Mouse (Mus musculus) left cerebral cortex, postnatal 10 days (tissue): ENCODE results near the gene Lmod3. TPM values are rescaled to one million over a fixed set of nuclear protein-coding genes. Genes with fewer than 3 reads are reported as not detected.

ENCODE experiments used
- DNase-seq, 2 experiments: peaks; one replicate each; pipeline ENCODE4 v3.0.0; 2021 to 2022; ENCODE audit warnings: low spot score in 2 of 2, mixed read lengths in 1 of 2; ENCODE audit errors: extremely low spot score in 1 of 2
- intact Hi-C: fragments of 180-260 bp; cut with DNase I; formaldehyde crosslinking; loops from one replicate; pipeline ENCODE4 v1.15.1; 2025
- total RNA-seq, 2 experiments: library from RNA; stranded (reverse); gene quantifications; 2 replicates each; pipeline ENCODE4 v1.2.3; 2021

Lmod3 gene
- total RNA-seq, 2 experiments from 2014 or later, result 0.87 to 0.94 TPM

- DNase-seq, result no peak
- intact Hi-C loops, result no loop called here
Measured at GRCm38 (mm10) chr6:97208406-97208805, 44.2 kb downstream of the Lmod3 start.

- no peak for DNase-seq
- intact Hi-C loops, result no loop called here
Measured at GRCm38 (mm10) chr6:97207085-97207484, 45.5 kb downstream of the Lmod3 start.

GRCm38 (mm10) chr6:97205439-97205885 is 47.1 kb downstream of the Lmod3 start, which contains the start of gene Uba3:
Gene Uba3, minus strand, starts transcription at chr6:97205647.
- peak; percentile 98 to 100 for DNase-seq
- intact Hi-C loops, result no loop called here

- DNase-seq, result peak in 1 of 2 experiments; percentile 58
- intact Hi-C loops, result no loop called here
Measured at GRCm38 (mm10) chr6:97204952-97205351, 47.6 kb downstream of the Lmod3 start.

GRCm38 (mm10) chr6:97204252-97204869 is 48.2 kb downstream of the Lmod3 start:
- DNase-seq, result no peak
- intact Hi-C loops, result no loop called here

- intact Hi-C loops, result no loop called here
- no peak for DNase-seq
Measured at GRCm38 (mm10) chr6:97202477-97202876, 50.1 kb downstream of the Lmod3 start.

DNA sequence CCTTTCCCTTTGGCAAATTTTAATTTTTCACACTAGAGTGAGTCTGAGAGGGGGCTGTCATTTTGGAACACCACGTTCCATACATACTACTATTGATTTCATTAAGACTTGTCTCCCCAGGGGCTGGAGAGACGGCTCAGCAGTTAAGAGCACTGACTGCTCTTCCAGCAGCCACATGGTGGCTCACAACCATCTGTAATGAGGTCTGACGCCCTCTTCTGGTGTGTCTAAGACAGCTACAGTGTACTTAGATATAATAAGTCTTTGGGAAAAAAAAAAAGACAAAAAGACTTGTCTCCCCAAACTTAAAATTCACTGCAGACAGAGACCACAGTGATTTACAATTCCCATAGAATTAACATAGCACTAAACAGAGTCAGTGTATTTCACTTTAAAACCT is 52.1 kb downstream of the Lmod3 start:
- intact Hi-C loops, result no loop called here
- no peak for DNase-seq

Other genes starting within 250 kb of the Lmod3 start
- under 1 TPM; 0.62 to 0.93 TPM for gene Fam19a4, start 192.3 kb downstream of the Lmod3 start, total RNA-seq
- 10 to 100 TPM; 31.4 to 36.6 TPM for gene Eogt, start 103.6 kb downstream of the Lmod3 start, total RNA-seq
- gene Tmf1, start 73.6 kb downstream of the Lmod3 start, total RNA-seq, result 10 to 100 TPM; 52.1 to 53.4 TPM
- 10 to 100 TPM; 62.8 to 64.4 TPM for gene Uba3, start 47.1 kb downstream of the Lmod3 start, total RNA-seq
- gene Arl6ip5, start 42.1 kb downstream of the Lmod3 start, total RNA-seq, result 100 to 1,000 TPM; 160 to 162 TPM